ENCODE assay signal across 14 mouse cellular contexts in the genomic region with DNA sequence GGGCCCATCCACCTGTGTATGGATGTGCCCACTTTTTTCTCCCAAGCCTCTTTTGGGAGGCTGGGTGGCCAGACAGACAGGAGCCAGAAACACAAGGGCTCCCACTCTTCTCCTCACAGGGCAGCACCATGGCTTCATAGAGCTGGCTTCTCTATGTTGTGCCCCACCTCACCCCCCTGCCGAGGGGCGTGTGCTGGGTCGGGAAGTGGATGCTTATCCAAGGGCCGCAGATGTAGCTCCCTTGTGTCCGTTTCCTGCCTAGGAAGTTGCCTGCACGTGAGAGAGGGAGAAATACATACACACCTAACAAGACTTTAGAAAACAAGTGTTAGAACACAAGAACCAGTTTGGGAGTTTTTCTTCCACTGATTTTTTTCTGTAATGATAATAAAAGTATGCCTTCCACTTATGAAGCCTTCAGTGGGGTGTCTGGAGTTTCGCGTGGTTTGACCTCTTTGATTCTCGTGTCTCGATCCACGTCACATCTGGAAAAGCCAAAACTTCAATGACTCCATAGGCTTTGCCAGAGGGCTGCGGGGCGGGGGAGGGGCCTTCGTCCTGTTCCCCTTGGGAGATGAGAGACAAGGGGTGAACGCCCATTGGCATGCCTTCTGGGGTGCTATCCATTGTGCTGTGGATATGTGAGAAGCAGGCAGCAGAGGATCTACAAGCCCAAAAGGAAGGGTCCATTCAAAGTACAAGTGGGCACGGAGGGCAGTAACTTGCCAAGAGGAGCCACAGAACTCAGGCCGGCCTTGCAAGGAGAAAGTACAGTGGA. TPM values are rescaled to one million over a fixed set of nuclear protein-coding genes. Genes with fewer than 3 reads are reported as not detected.
DNase-seq lines count a peak whose midpoint lies in the region; ATAC-seq and TF ChIP-seq lines count a peak whose summit lies in the region.
"Had no signal": no experiment of that assay in that cellular context is flagged by ENCODE, and none has a peak within 500 bp of the region (broad histone marks: within the 10 kb centered on the region; RNA-seq: fewer than 3 reads in every experiment).

No protein-coding gene starts in this region.

- H3K27ac ChIP-seq in heart, embryonic 12.5 days (ENCODE audit: poor library complexity, severe bottlenecking), result peak overlapping the region; percentile 52
- H3K27ac ChIP-seq in heart, postnatal 0 days (ENCODE audit: low read depth), result 0 out of 2 replicates have a peak overlapping the region, but pooled peaks have one; percentile 33
- H3K27ac ChIP-seq: hindbrain, embryonic 14.5 days; kidney, embryonic 15.5 days; neural tube, embryonic 13.5 days had no signal

- intact Hi-C loops in left cerebral cortex, postnatal 25 days (cut with DNase I), result no loop called here
- intact Hi-C loops in left cerebral cortex, postnatal 4 days (cut with DNase I), result no loop called here

- 62% methylated on average over 17 of the region's 17 CpGs for WGBS in heart, embryonic 12.5 days
- WGBS in heart, postnatal 0 days, result 76% methylated on average over 17 of the region's 17 CpGs
- WGBS in lung, adult 2 months, result 52% methylated on average over 17 of the region's 17 CpGs

- H3K4me2 ChIP-seq in heart, embryonic 12.5 days, result no peak overlapping the region
- H3K4me2 ChIP-seq in heart, postnatal 0 days (ENCODE audit: low read depth, low read length), result no peak overlapping the region
- H3K4me2 ChIP-seq: hindbrain, embryonic 14.5 days; kidney, embryonic 15.5 days; neural tube, embryonic 13.5 days had no signal

- no peak overlapping the region for H3K9ac ChIP-seq in heart, embryonic 12.5 days
- H3K9ac ChIP-seq in heart, postnatal 0 days (replicated peaks; ENCODE audit: low read depth, low read length), result no peak overlapping the region
- H3K9ac ChIP-seq: hindbrain, embryonic 14.5 days; kidney, embryonic 15.5 days; neural tube, embryonic 13.5 days had no signal

- 0 out of 2 replicates have a peak, but pooled peaks have one; percentile 9 for TF ChIP-seq POLR2A in lung, adult 2 months (IDR thresholded peaks at IDR 0.05; ENCODE audit: borderline replicate concordance, extremely low read depth, low read depth, low read length)

- 0 out of 2 replicates have a peak, but pooled peaks have one; percentile 38 for TF ChIP-seq EP300 in heart, postnatal 0 days (IDR thresholded peaks at IDR 0.05; ENCODE audit: low read depth)

- peaks cover 65% of the 10 kb centered on the region for H3K4me1 ChIP-seq in heart, embryonic 12.5 days (replicated peaks)
- peaks cover 73% of the 10 kb centered on the region for H3K4me1 ChIP-seq in G1E (ENCODE audit: insufficient read depth, low read depth, low read length)
- peaks cover 44% of the 10 kb centered on the region for H3K4me1 ChIP-seq in heart, postnatal 0 days (ENCODE audit: control insufficient read depth, insufficient read depth)
- H3K4me1 ChIP-seq in lung, adult 2 months (ENCODE audit: control insufficient read depth, insufficient read depth, low read length), result peaks cover 44% of the 10 kb centered on the region

- no peaks in the 10 kb centered on the region for H3K9me3 ChIP-seq in heart, embryonic 12.5 days (replicated peaks)
- no peaks in the 10 kb centered on the region for H3K9me3 ChIP-seq in G1E (replicated peaks)
- H3K9me3 ChIP-seq in heart, postnatal 0 days (replicated peaks; ENCODE audit: control insufficient read depth, low read length), result no peaks in the 10 kb centered on the region
- H3K9me3 ChIP-seq: kidney, embryonic 15.5 days; neural tube, embryonic 13.5 days had no signal

- H3K4me3 ChIP-seq in heart, embryonic 12.5 days, result no peak overlapping the region
- H3K4me3 ChIP-seq in G1E (ENCODE audit: low read depth, low read length), result peak overlapping the region; percentile 84; the same call in 1 of the 2 replicates
- H3K4me3 ChIP-seq in heart, postnatal 0 days (ENCODE audit: low read depth, low read length), result no peak overlapping the region
- H3K4me3 ChIP-seq in lung, adult 2 months (replicated peaks; ENCODE audit: extremely low read depth, low read depth, low read length), result no peak overlapping the region
- H3K4me3 ChIP-seq: kidney, embryonic 15.5 days; neural tube, embryonic 13.5 days had no signal

- H3K36me3 ChIP-seq in heart, embryonic 12.5 days, result peaks cover 24% of the 10 kb centered on the region
- peaks cover 72% of the 10 kb centered on the region for H3K36me3 ChIP-seq in G1E (replicated peaks)
- peaks cover 23% of the 10 kb centered on the region for H3K36me3 ChIP-seq in heart, postnatal 0 days (replicated peaks; ENCODE audit: control insufficient read depth, insufficient read depth, low read length)

- no peak for TF ChIP-seq CTCF in G1E (IDR thresholded peaks at IDR 0.05; ENCODE audit: low read depth, low read length)
- TF ChIP-seq CTCF in heart, postnatal 0 days (IDR thresholded peaks at IDR 0.05; ENCODE audit: low read depth), result no peak
- TF ChIP-seq CTCF in lung, adult 2 months (IDR thresholded peaks at IDR 0.05; ENCODE audit: insufficient read depth, low read length), result no peak

- no peak for ATAC-seq in heart, embryonic 12.5 days (ENCODE audit: insufficient number of reproducible peaks, low FRiP score)
- no peak for ATAC-seq in G1E (ENCODE audit: extremely low read depth, insufficient number of reproducible peaks, low FRiP score, poor library complexity, severe bottlenecking)
- no peak for ATAC-seq in heart, postnatal 0 days (ENCODE audit: insufficient read depth, low read depth)
- no peak for ATAC-seq in megakaryocyte progenitor cell, adult 5-6 weeks (replicated peaks; ENCODE audit: poor library complexity)

- no peak for DNase-seq in heart, adult 9 months (ENCODE audit: low spot score in 2 of 2)
- DNase-seq in G1E (ENCODE audit: low spot score), result no peak
- no peak for DNase-seq in heart, postnatal 0 days (ENCODE audit: low spot score)
- DNase-seq in lung, adult 2 months, result no peak
- no peak for DNase-seq in left cerebral cortex, postnatal 25 days (ENCODE audit: low spot score in 2 of 2)
- DNase-seq in left cerebral cortex, postnatal 4 days, result no peak
- DNase-seq: cerebellum, adult 2 months; layer of hippocampus, adult 9-11 months; right cerebral cortex, postnatal 4 days had no signal

- H3K27me3 ChIP-seq in heart, embryonic 12.5 days (replicated peaks), result no peaks in the 10 kb centered on the region
- no peaks in the 10 kb centered on the region for H3K27me3 ChIP-seq in G1E (ENCODE audit: insufficient read depth, low read length)
- H3K27me3 ChIP-seq in heart, postnatal 0 days (ENCODE audit: control insufficient read depth, insufficient read depth, low read length), result no peaks in the 10 kb centered on the region
- H3K27me3 ChIP-seq: kidney, embryonic 15.5 days; neural tube, embryonic 13.5 days had no signal

RNA-seq across cellular contexts. Expression of a gene that starts 5.9 kb away (rescaled TPM):
- polyA plus RNA-seq in heart, embryonic 12.5 days (2016; fragmentation: Nextera tagmentation; extraction: Ambion mirVana), result 15.6 and 16.4 TPM in 2 replicates
- total RNA-seq in G1E (2014; fragmentation: Nextera tagmentation) (106 TPM in 2 replicates), G1E (2017) (22.1 and 24.7 TPM in 2 replicates)
- polyA plus RNA-seq in G1E (2012), result 151 and 158 TPM in 2 replicates
- total RNA-seq in heart, postnatal 0 days (2014; rRNA removed; ENCODE audit: low replicate concordance), result 44.8 and 62.6 TPM in 2 replicates
- 136 and 149 TPM in 2 replicates for polyA plus RNA-seq in heart, postnatal 0 days (2015; fragmentation: Nextera tagmentation; extraction: Ambion mirVana)
- polyA plus RNA-seq in lung, adult 2 months (2012; rRNA removed), result 61.1 and 72.2 TPM in 2 replicates
- 1 to 10 TPM; 5.8 to 9.4 TPM for total RNA-seq in left cerebral cortex, postnatal 25 days (2021)
- total RNA-seq in megakaryocyte progenitor cell, adult 5-6 weeks (2015), result 0.51 and 0.86 TPM in 2 replicates
- total RNA-seq in megakaryocyte progenitor cell, adult 5-6 weeks (2017), result 0.21 and 0.34 TPM in 2 replicates
- 10 to 100 TPM; 16.4 to 17.5 TPM for total RNA-seq in left cerebral cortex, postnatal 4 days (2021)

RNA-seq across cellular contexts. Expression of a gene that starts 12.1 kb away (rescaled TPM):
- polyA plus RNA-seq in heart, embryonic 12.5 days (2016; fragmentation: Nextera tagmentation; extraction: Ambion mirVana), result 7.1 and 7.3 TPM in 2 replicates
- total RNA-seq in G1E (2014; fragmentation: Nextera tagmentation) (41.5 and 66.3 TPM in 2 replicates), G1E (2017) (99.8 and 115 TPM in 2 replicates)
- 60.1 and 72.6 TPM in 2 replicates for polyA plus RNA-seq in G1E (2012)
- 14.8 and 24.0 TPM in 2 replicates for total RNA-seq in heart, postnatal 0 days (2014; rRNA removed; ENCODE audit: low replicate concordance)
- polyA plus RNA-seq in heart, postnatal 0 days (2015; fragmentation: Nextera tagmentation; extraction: Ambion mirVana), result 13.0 and 15.1 TPM in 2 replicates
- 29.3 and 41.1 TPM in 2 replicates for polyA plus RNA-seq in lung, adult 2 months (2012; rRNA removed)
- total RNA-seq in left cerebral cortex, postnatal 25 days (2021), result 1 to 10 TPM; 2.2 to 4.5 TPM
- 100 and 115 TPM in 2 replicates for total RNA-seq in megakaryocyte progenitor cell, adult 5-6 weeks (2015)
- total RNA-seq in megakaryocyte progenitor cell, adult 5-6 weeks (2017), result 175 and 186 TPM in 2 replicates
- 1 to 10 TPM; 3.3 to 4.8 TPM for total RNA-seq in left cerebral cortex, postnatal 4 days (2021)

RNA-seq across cellular contexts. Expression of a gene that starts 36.4 kb away (rescaled TPM):
- 11.4 and 13.4 TPM in 2 replicates for polyA plus RNA-seq in heart, embryonic 12.5 days (2016; fragmentation: Nextera tagmentation; extraction: Ambion mirVana)
- 29.6 and 42.6 TPM in 2 replicates for total RNA-seq in G1E (2014; fragmentation: Nextera tagmentation)
- 35.6 and 48.6 TPM in 2 replicates for total RNA-seq in G1E (2017)
- polyA plus RNA-seq in G1E (2012), result 9.4 and 11.0 TPM in 2 replicates
- 4.8 and 28.7 TPM in 2 replicates for total RNA-seq in heart, postnatal 0 days (2014; rRNA removed; ENCODE audit: low replicate concordance)
- polyA plus RNA-seq in heart, postnatal 0 days (2015; fragmentation: Nextera tagmentation; extraction: Ambion mirVana), result 12.3 and 15.3 TPM in 2 replicates
- polyA plus RNA-seq in lung, adult 2 months (2012; rRNA removed), result 16.9 and 21.0 TPM in 2 replicates
- total RNA-seq in left cerebral cortex, postnatal 25 days (2021), result 10 to 100 TPM; 17.2 to 18.2 TPM
- 14.5 and 20.2 TPM in 2 replicates for total RNA-seq in megakaryocyte progenitor cell, adult 5-6 weeks (2015)
- total RNA-seq in megakaryocyte progenitor cell, adult 5-6 weeks (2017), result 12.0 and 14.0 TPM in 2 replicates
- 10 to 100 TPM; 15.9 to 18.1 TPM for total RNA-seq in left cerebral cortex, postnatal 4 days (2021)

RNA-seq across cellular contexts. Expression of a gene that starts 38.7 kb away (rescaled TPM):
- 0.55 and 1.1 TPM in 2 replicates for polyA plus RNA-seq in heart, embryonic 12.5 days (2016; fragmentation: Nextera tagmentation; extraction: Ambion mirVana)
- total RNA-seq in G1E (2014; fragmentation: Nextera tagmentation), result 1.3 TPM in 1 of 2 replicates, not detected in the other
- 0.64 and 0.76 TPM in 2 replicates for total RNA-seq in G1E (2017)
- polyA plus RNA-seq in G1E (2012), result 0.29 and 0.46 TPM in 2 replicates
- total RNA-seq in heart, postnatal 0 days (2014; rRNA removed; ENCODE audit: low replicate concordance), result 1.1 and 11.0 TPM in 2 replicates
- polyA plus RNA-seq in heart, postnatal 0 days (2015; fragmentation: Nextera tagmentation; extraction: Ambion mirVana), result 3.1 and 3.3 TPM in 2 replicates
- 0.34 and 1.1 TPM in 2 replicates for polyA plus RNA-seq in lung, adult 2 months (2012; rRNA removed)
- total RNA-seq in left cerebral cortex, postnatal 25 days (2021), result 1 to 10 TPM; 3.7 to 4.0 TPM
- 0.07 TPM in 1 of 2 replicates, not detected in the other for total RNA-seq in megakaryocyte progenitor cell, adult 5-6 weeks (2015)
- total RNA-seq in megakaryocyte progenitor cell, adult 5-6 weeks (2017), result 0.08 and 0.17 TPM in 2 replicates
- total RNA-seq in left cerebral cortex, postnatal 4 days (2021), result 1 to 10 TPM; 5.3 to 5.4 TPM
